Mouse (Mus musculus): ENCODE measurements around the gene Muc1.
A peak's percentile ranks its signal among the peaks of the same experiment; 100 is the strongest.

Gene Muc1

DNA sequence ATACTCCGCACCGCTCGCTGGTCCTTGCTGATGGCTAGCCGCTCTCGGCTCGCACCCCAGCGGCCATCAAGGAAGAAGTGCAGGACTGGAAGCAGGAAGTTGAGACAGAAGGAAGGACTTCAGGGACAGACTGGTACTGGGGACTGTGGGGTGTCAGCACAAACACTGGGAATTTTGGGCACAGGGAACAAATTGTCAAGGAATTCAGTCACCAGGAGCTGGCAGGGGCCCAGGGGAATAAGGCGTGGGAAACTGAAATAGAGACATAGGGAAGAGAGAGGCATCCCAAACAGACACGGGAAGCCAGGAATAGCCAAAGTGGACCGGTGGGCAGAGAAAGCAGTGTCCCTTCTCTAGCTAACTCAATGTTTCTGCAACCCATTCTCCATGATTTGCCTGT is 7.7 kb downstream of the Muc1 start:
- no peak for DNase-seq (ENCODE audit: low spot score)

GRCm38 (mm10) chr3:89237682-89238081 is 8.8 kb downstream of the Muc1 start:
- DNase-seq (ENCODE audit: low spot score) = no peak

DNA sequence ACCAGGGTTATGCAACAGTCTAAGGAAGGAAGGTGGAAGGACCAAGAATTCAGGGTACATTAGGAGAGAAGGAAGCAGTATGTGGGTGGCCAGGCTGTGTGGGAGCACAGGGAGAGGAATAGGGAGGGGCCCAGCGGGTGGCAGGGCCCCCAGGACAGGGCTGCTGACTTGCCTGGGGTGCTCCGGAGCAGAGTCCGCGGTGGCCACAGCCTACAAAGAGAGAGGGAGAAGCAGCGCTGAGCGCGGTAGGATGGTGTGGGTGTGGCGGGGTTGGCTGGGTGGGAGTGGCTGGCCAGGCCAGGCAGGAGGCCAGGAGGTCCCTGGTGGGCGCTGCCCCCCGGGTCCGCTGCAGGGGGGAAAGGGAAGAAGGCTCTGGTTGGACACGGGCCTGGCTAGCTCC is 9.6 kb downstream of the Muc1 start:
- DNase-seq (ENCODE audit: low spot score) = no peak

DNA sequence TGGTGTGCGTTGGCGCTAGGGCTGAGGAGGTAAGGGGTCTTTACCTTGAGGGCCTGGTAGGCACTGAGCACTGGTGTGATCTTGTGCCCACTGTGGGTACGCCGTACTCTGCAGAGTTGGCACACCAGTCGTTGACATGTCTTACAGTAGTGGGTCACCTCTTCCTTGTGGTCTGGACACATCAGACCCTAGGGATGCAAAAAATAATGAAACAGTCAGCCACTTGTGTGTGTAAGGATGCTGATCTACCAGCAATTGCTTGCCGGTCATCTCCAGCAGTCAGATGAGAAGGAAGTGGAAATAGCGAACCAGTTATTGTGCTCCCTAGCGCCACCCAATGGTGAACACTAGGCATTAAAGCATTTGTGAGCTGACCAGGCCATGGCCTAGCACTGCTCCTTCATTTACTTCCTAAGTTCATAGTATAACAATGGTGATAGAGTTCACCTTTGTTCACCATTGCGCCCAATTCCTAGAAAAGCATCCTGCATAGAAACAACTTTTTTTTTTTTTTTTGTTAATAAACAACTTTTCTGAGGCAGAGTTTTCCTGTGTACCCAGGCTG is 13.6 kb downstream of the Muc1 start:
- DNase-seq (ENCODE audit: low spot score) = peak; percentile 64

DNA sequence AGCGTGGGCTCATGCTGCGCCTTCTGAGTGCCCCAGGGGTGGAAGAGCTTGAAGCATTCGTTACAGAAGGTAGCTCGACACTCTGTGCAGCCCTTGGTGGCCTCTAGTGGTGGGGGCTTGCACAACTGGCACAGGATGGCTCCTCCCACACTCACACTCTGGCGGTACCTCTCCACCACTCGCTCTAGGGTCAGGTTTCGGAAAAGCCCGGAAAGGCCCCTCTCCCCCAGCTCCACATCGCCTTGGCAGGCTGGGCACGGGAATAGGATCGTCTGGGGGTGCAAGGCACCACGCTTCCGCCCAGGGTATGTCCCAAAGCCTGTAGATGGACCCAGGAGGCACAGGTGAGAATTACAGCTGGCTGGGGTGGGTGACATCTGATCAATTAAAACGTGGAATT is 14.8 kb downstream of the Muc1 start:
- peak; percentile 33 for DNase-seq (ENCODE audit: low spot score)

DNA sequence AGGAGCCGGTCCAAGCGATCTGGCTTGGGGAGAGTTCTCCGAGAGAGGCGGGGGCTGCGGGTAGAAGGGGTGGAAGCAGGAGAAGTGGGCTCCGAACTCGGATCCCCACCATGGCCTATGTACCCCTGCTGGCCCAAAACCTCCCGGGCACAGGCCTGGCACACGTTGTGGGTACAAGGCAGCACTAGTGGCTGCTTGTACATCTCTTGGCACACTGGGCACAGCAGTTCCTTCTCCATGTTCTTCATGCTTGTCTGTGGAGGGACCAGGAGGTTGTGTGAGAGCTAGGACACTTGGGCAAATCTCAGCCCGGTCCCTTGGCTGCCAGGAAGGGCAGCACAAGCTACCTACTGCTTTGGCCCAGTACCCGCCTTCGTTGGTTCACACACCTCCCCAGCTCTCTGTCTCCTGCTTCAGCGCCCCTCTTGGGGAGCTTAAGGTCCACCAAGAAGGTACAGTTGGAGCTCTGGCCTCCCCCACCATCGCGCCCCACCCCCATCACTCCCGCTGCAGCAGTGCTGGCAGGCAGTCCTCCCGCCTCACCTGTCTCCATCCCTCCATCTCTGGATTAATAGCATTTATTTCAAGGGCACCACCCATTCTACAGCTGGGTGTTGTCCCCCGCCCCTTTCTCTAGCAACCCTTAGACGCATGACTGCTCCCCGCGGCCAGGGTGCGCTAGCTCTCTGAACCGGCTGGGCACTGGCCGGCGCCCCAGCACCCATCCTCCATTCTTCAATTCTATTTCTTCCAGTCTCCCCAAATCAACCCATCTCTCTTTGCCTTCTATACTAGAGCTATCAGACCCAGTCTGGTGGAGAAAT is 15.5 kb downstream of the Muc1 start:
- no peak for DNase-seq (ENCODE audit: low spot score)

- no peak for DNase-seq (ENCODE audit: low spot score)
These were observed 16.3 kb downstream of the Muc1 start for GRCm38 (mm10) chr3:89244982-89245687.

DNA sequence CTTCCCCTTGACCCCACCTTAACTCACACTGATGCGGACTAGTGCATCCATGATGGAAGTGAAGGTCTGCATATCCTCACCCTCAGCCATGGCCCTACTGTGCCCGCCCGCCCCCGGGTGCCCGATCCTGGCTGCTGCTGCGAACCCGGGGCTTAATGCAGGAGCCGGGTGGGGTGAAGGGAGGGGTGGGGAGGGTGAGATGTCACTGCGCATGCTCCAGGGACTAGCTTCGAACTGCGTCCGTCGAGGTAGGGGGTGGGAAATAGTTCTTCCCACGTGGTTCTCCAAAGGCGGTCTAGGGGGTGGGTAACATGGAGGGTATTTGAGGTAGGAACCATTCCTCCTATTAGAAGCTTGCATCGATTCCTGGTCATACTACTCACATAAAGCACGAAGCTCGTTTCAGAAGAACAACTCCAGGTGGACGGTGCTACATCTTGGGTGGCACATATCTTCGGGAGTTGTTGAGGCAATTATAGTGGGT is 16.9 kb downstream of the Muc1 start, which contains the start of gene Krtcap2:
Krtcap2 (plus strand) TSS at position 279 of the 484 bp plus-strand sequence.
- no peak for DNase-seq (ENCODE audit: low spot score)

GRCm38 (mm10) chr3:89246261-89247100 is 17.6 kb downstream of the Muc1 start, which contains the start of gene Trim46:
TSS of gene Trim46 (minus strand) at chr3:89246309.
- peak; percentile 89 for DNase-seq (ENCODE audit: low spot score)

GRCm38 (mm10) chr3:89247466-89247865 is 18.6 kb downstream of the Muc1 start:
- DNase-seq (ENCODE audit: low spot score) = no peak

GRCm38 (mm10) chr3:89250435-89251040 is 21.7 kb downstream of the Muc1 start:
- DNase-seq (ENCODE audit: low spot score) = peak; percentile 76

GRCm38 (mm10) chr3:89251365-89251895 is 22.6 kb downstream of the Muc1 start:
- DNase-seq (ENCODE audit: low spot score) = no peak

GRCm38 (mm10) chr3:89254994-89255393 is 26.1 kb downstream of the Muc1 start:
- DNase-seq (ENCODE audit: low spot score) = no peak

- no peak for DNase-seq (ENCODE audit: low spot score)
These were observed 27.3 kb downstream of the Muc1 start for GRCm38 (mm10) chr3:89256177-89256576.

- DNase-seq (ENCODE audit: low spot score) = no peak
These were observed 30.2 kb downstream of the Muc1 start, which contains the start of gene Dpm3 for GRCm38 (mm10) chr3:89259076-89259475. TSS of gene Dpm3 (plus strand) at chr3:89259358.

DNA sequence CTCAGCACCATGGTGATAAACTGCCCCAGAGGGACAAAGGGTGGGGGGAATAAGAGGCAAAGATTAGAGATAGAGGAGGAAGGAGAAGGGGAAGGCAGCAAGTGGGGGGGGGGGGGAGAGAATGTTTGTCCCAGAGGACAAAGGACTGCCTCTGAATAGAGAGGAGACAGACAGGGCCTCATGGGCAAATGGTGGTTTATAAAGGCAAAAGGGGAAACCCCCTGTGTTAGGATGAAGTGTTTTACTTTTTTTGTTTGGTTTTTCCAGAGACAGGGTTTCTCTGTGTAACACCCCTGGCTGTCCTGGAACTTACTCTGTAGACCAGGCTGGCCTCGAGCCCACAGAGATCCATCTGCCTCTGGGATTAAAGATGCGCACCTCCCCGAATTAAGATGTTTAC is 31.4 kb downstream of the Muc1 start:
- DNase-seq (ENCODE audit: low spot score) = no peak

DNA sequence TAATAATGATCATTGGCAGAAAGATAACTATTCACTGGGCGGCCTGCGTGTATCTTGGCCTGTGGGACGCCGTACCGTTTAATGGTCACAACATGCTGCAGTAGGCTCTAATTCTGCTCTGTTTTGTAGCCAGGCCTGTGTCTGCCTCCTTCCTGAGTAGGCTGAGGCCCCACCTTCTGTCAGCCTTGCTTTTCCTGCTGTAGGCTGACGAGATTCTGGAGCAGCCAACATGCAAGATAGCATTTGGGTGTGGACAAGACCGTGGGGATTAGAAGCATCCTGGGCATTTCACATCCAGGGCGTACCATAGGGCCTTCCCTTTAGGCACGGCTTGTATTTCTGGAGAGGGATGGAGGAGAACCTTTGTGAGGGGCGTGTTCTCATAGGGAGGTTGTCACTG is 33.6 kb downstream of the Muc1 start:
- no peak for DNase-seq (ENCODE audit: low spot score)

- peak; percentile 85 for DNase-seq (ENCODE audit: low spot score)
These were observed 37.6 kb downstream of the Muc1 start for GRCm38 (mm10) chr3:89266439-89266893.

DNA sequence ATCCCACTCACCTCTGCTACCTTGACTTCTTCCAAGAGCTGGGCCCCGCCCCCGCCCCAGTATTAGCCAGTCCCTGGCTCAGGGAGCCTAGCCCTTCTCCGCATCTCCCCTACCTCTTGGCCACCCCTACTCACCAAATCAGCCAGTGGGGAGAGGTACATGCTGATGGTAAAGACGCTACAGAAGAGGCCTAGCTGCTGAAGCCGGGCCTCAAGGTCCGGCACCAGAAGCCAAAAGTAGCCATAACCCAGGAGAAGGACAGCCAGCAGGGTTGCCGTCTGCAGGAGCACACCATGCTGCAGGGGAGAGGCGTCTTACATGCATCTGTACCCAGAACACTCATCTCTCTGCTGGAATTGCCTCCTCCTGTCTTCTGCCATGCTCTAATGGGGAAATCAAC is 40.1 kb downstream of the Muc1 start:
- DNase-seq (ENCODE audit: low spot score) = no peak

DNA sequence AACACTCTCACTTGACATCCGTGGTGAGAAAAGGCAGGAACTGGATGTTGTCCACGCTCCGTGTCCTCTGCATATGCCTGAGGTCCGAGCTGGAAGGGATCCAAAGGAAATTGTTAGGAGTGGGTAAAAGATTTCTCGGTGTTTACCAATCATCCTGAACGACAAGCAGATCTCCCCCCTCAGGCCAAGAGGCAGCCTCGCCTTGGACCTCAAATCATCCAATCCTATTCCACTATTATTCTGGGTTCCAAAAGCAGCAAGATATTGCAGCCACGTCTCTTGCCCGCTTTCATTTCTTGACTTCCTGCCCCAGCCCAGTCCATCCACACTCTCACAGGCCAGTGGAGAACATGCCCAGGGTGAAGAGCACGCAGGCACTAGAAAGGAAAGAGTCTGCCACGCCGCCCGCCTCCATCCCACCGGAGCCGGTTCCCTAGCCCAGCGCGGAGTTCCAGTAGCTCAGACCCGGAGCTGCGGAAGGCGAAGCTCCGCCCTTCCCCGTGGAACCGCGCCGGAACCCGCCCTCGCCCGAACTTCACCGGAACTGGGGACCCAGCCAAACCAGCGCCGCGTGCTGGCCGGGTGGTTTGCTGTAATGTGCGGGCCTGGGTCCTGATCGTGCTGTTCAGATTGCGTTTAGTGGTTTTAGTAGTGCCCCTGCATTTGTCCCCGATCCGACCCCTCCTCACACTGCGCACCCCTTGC is 41.3 kb downstream of the Muc1 start, which contains the start of gene Slc50a1:
Slc50a1 (minus strand) TSS at position 520 of the 705 bp plus-strand sequence.
- DNase-seq (ENCODE audit: low spot score) = peak; percentile 88

All from urinary bladder, postnatal 14 days (tissue).